Mouse (Mus musculus) liver, embryonic 11.5 days (tissue): ENCODE measurements around the gene Twf2. TPM values are rescaled to one million over a fixed set of nuclear protein-coding genes. Genes with fewer than 3 reads are reported as not detected.

Source experiments
- ATAC-seq: fragments of 200-750 bp; cut with Nextera tagmentation; replicated peaks from 2 replicates; pipeline ENCODE4 v1.8.0; 2017; ENCODE audit warnings: moderate number of reproducible peaks, mild to moderate bottlenecking, moderate TSS enrichment, moderate library complexity; ENCODE audit not compliant: low FRiP score
- DNase-seq: peaks from one replicate; pipeline ENCODE4 v3.0.0-alpha.2; 2017; ENCODE audit warnings: low spot score
- H3K27ac ChIP-seq: fragments of 300-500 bp; sonication (generic); 2 replicates; pipeline ENCODE4 v1.5.1; 2014; ENCODE audit warnings: mild to moderate bottlenecking, low read depth, low read length, control low read depth
- H3K27me3 ChIP-seq: fragments of 300-500 bp; sonication (generic); replicated peaks from 2 replicates; pipeline ENCODE4 v1.6.1; 2014; ENCODE audit warnings: low read length, mixed read lengths; ENCODE audit not compliant: control insufficient read depth, insufficient read depth
- H3K36me3 ChIP-seq: fragments of 300-500 bp; sonication (generic); 2 replicates; pipeline ENCODE4 v1.6.1; 2014; ENCODE audit warnings: mild to moderate bottlenecking, low read length, moderate library complexity, mixed read lengths; ENCODE audit not compliant: control insufficient read depth, insufficient read depth
- H3K4me1 ChIP-seq: fragments of 300-500 bp; sonication (generic); replicated peaks from 2 replicates; pipeline ENCODE4 v1.6.1; 2014; ENCODE audit warnings: low read length, mixed read lengths; ENCODE audit not compliant: control insufficient read depth, insufficient read depth
- H3K4me2 ChIP-seq: fragments of 300-500 bp; sonication (generic); 2 replicates; pipeline ENCODE4 v1.6.1; 2014; ENCODE audit warnings: mild to moderate bottlenecking, control low read depth, moderate library complexity
- H3K4me3 ChIP-seq: fragments of 300-500 bp; sonication (generic); 2 replicates; pipeline ENCODE4 v1.5.1; 2014; ENCODE audit warnings: low read depth, low read length, control low read depth
- H3K9ac ChIP-seq: fragments of 300-500 bp; sonication (generic); 2 replicates; pipeline ENCODE4 v1.6.1; 2014; ENCODE audit warnings: low read depth, low read length, control low read depth
- H3K9me3 ChIP-seq: fragments of 300-500 bp; sonication (generic); 2 replicates; pipeline ENCODE4 v1.6.1; 2016; ENCODE audit warnings: low read length, inconsistent platforms, mixed read lengths; ENCODE audit not compliant: control insufficient read depth
- WGBS: fragments of 180-500 bp; shearing (Covaris S2); extraction: QIAGEN DNeasy Blood & Tissue Kit; methylation state at CpG from one replicate; pipeline ENCODE4 v1.1.7; 2014; 5-methylcytosine and 5-hydroxymethylcytosine counted together
- polyA plus RNA-seq: library from polyadenylated mRNA; unstranded; fragments of >200 nt; fragmentation: Nextera tagmentation; extraction: Ambion mirVana; gene quantifications from 2 replicates; pipeline ENCODE4 v1.2.1, GENCODE M21; 2014

The Twf2 gene
- polyA plus RNA-seq, 1 experiment from 2014 or later: 58.4 TPM

GRCm38 (mm10) chr9:106233953-106234352, 31.0 kb downstream of the Twf2 start:
- no peaks in the 10 kb centered on the region for H3K4me1 ChIP-seq
- no peak overlapping the region for H3K9ac ChIP-seq
- H3K4me3 ChIP-seq: no peak overlapping the region
- ATAC-seq (no peak), DNase-seq (no peak)
- H3K36me3 ChIP-seq: peaks cover 27% of the 10 kb centered on the region
- no peaks in the 10 kb centered on the region for H3K9me3 ChIP-seq
- no peaks in the 10 kb centered on the region for H3K27me3 ChIP-seq
- WGBS: 82% methylated on average over 6 of the region's 6 CpGs
- H3K27ac ChIP-seq: no peak overlapping the region
- H3K4me2 ChIP-seq: no peak overlapping the region

GRCm38 (mm10) chr9:106235194-106235830, 32.4 kb downstream of the Twf2 start:
- Histone ChIP-seq H3K9me3 (no peaks in the 10 kb centered on the region), H3K4me3 (no peak overlapping the region), H3K27me3 (no peaks in the 10 kb centered on the region), H3K9ac (no peak overlapping the region), H3K4me1 (no peaks in the 10 kb centered on the region), H3K36me3 (peaks cover 35% of the 10 kb centered on the region), H3K4me2 (no peak overlapping the region), H3K27ac (no peak overlapping the region)
- WGBS: 90% methylated on average over 23 of the region's 23 CpGs
- ATAC-seq: no peak
- DNase-seq: no peak

- H3K9me3 ChIP-seq: no peaks in the 10 kb centered on the region
- H3K4me2 ChIP-seq: no peak overlapping the region
- no peak overlapping the region for H3K9ac ChIP-seq
- no peaks in the 10 kb centered on the region for H3K27me3 ChIP-seq
- DNase-seq: no peak
- H3K27ac ChIP-seq: no peak overlapping the region
- 92% methylated on average over 23 of the region's 23 CpGs for WGBS
- H3K36me3 ChIP-seq: peaks cover 41% of the 10 kb centered on the region
- no peak for ATAC-seq
- no peaks in the 10 kb centered on the region for H3K4me1 ChIP-seq
- no peak overlapping the region for H3K4me3 ChIP-seq
Measured at GRCm38 (mm10) chr9:106236156-106236817, 33.4 kb downstream of the Twf2 start.

- no peak for DNase-seq
- Histone ChIP-seq H3K36me3 (peaks cover 46% of the 10 kb centered on the region), H3K9me3 (no peaks in the 10 kb centered on the region), H3K27ac (no peak overlapping the region), H3K4me3 (no peak overlapping the region), H3K9ac (no peak overlapping the region), H3K4me1 (no peaks in the 10 kb centered on the region), H3K27me3 (no peaks in the 10 kb centered on the region), H3K4me2 (no peak overlapping the region)
- ATAC-seq: no peak
- 80% methylated on average over 3 of the region's 3 CpGs for WGBS
Measured at GRCm38 (mm10) chr9:106236818-106237211, 33.9 kb downstream of the Twf2 start.

GRCm38 (mm10) chr9:106237401-106237800, 34.5 kb downstream of the Twf2 start:
- no peak for ATAC-seq
- no peaks in the 10 kb centered on the region for H3K27me3 ChIP-seq
- no peaks in the 10 kb centered on the region for H3K4me1 ChIP-seq
- no peak overlapping the region for H3K4me3 ChIP-seq
- 86% methylated on average over 8 of the region's 8 CpGs for WGBS
- no peak for DNase-seq
- no peak overlapping the region for H3K27ac ChIP-seq
- no peak overlapping the region for H3K9ac ChIP-seq
- H3K36me3 ChIP-seq: peaks cover 51% of the 10 kb centered on the region
- H3K9me3 ChIP-seq: no peaks in the 10 kb centered on the region
- no peak overlapping the region for H3K4me2 ChIP-seq

- H3K27ac ChIP-seq: no peak overlapping the region
- no peaks in the 10 kb centered on the region for H3K27me3 ChIP-seq
- H3K4me2 ChIP-seq: no peak overlapping the region
- no peak overlapping the region for H3K9ac ChIP-seq
- H3K4me3 ChIP-seq: no peak overlapping the region
- 95% methylated on average over 10 of the region's 10 CpGs for WGBS
- ATAC-seq (no peak), DNase-seq (no peak)
- no peaks in the 10 kb centered on the region for H3K9me3 ChIP-seq
- peaks cover 51% of the 10 kb centered on the region for H3K36me3 ChIP-seq
- no peaks in the 10 kb centered on the region for H3K4me1 ChIP-seq
Measured at GRCm38 (mm10) chr9:106237878-106238277, 35.0 kb downstream of the Twf2 start.

- Histone ChIP-seq H3K9ac (no peak overlapping the region), H3K27me3 (no peaks in the 10 kb centered on the region), H3K4me3 (no peak overlapping the region), H3K36me3 (peaks cover 40% of the 10 kb centered on the region), H3K4me1 (peaks cover 6% of the 10 kb centered on the region), H3K27ac (no peak overlapping the region), H3K9me3 (no peaks in the 10 kb centered on the region), H3K4me2 (no peak overlapping the region)
- ATAC-seq: no peak
- DNase-seq: no peak
- 85% methylated on average over 10 of the region's 10 CpGs for WGBS
Measured at GRCm38 (mm10) chr9:106241541-106242164, 38.7 kb downstream of the Twf2 start.

- no peak overlapping the region for H3K9ac ChIP-seq
- no peak for ATAC-seq
- WGBS: 66% methylated on average over 19 of the region's 19 CpGs
- no peak overlapping the region for H3K4me3 ChIP-seq
- H3K4me1 ChIP-seq: peaks cover 14% of the 10 kb centered on the region
- H3K9me3 ChIP-seq: no peaks in the 10 kb centered on the region
- peaks cover 32% of the 10 kb centered on the region for H3K36me3 ChIP-seq
- no peak overlapping the region for H3K4me2 ChIP-seq
- no peaks in the 10 kb centered on the region for H3K27me3 ChIP-seq
- no peak for DNase-seq
- no peak overlapping the region for H3K27ac ChIP-seq
Measured at GRCm38 (mm10) chr9:106242813-106243488, 40.0 kb downstream of the Twf2 start.
